Mouse (Mus musculus) liver, postnatal 0 days (tissue): ENCODE data around the gene Snx10.

Experiments used
- CTCF ChIP-seq: sonication (generic); IDR thresholded peaks from 2 replicates; pipeline ENCODE4 v1.5.1; 2016; ENCODE audit warnings: antibody characterized with exemption, low read depth
- EP300 ChIP-seq: IDR thresholded peaks from 2 replicates; pipeline ENCODE4 v1.6.1; 2016; ENCODE audit warnings: antibody characterized with exemption, low read depth, mild to moderate bottlenecking

GRCm38 (mm10) chr6:51630184-51630583 is 106.5 kb downstream of the Snx10 start:
- TF ChIP-seq CTCF (no peak), EP300 (no peak)
